Mouse (Mus musculus) lung, embryonic 16.5 days (tissue): ENCODE measurements around the gene Creb5. TPM values are rescaled to one million over a fixed set of nuclear protein-coding genes. Genes with fewer than 3 reads are reported as not detected.
A peak's percentile ranks its signal among the peaks of the same experiment; 100 is the strongest.

ENCODE experiments used
- ATAC-seq: fragments of 200-750 bp; cut with Nextera tagmentation; 2 replicates; pipeline ENCODE4 v1.8.0; 2017; ENCODE audit warnings: low read depth, mild to moderate bottlenecking, moderate library complexity
- H3K27ac ChIP-seq: fragments of 300-500 bp; sonication (generic); 2 replicates; pipeline ENCODE4 v1.5.1; 2014; ENCODE audit warnings: mild to moderate bottlenecking, control low read depth, low read length
- H3K27me3 ChIP-seq: fragments of 300-500 bp; sonication (generic); 2 replicates; pipeline ENCODE4 v1.6.1; 2014; ENCODE audit warnings: low read depth, low read length, mixed read lengths; ENCODE audit not compliant: control insufficient read depth, insufficient read depth
- H3K36me3 ChIP-seq: fragments of 300-500 bp; sonication (generic); 2 replicates; pipeline ENCODE4 v1.6.1; 2014; ENCODE audit warnings: low read length; ENCODE audit not compliant: control insufficient read depth, insufficient read depth
- H3K4me1 ChIP-seq: fragments of 300-500 bp; sonication (generic); replicated peaks from 2 replicates; pipeline ENCODE4 v1.6.1; 2014; ENCODE audit warnings: low read length, mixed read lengths; ENCODE audit not compliant: control insufficient read depth, insufficient read depth
- H3K4me2 ChIP-seq: fragments of 300-500 bp; sonication (generic); 2 replicates; pipeline ENCODE4 v1.6.1; 2014; ENCODE audit warnings: low read depth, low read length, control low read depth
- H3K4me3 ChIP-seq: fragments of 300-500 bp; sonication (generic); 2 replicates; pipeline ENCODE4 v1.5.1; 2014; ENCODE audit warnings: mild to moderate bottlenecking, low read length, control low read depth
- H3K9ac ChIP-seq: fragments of 300-500 bp; sonication (generic); 2 replicates; pipeline ENCODE4 v1.6.1; 2014; ENCODE audit warnings: low read length, control low read depth
- H3K9me3 ChIP-seq: fragments of 300-500 bp; sonication (generic); 2 replicates; pipeline ENCODE4 v1.6.1; 2016; ENCODE audit warnings: low read length; ENCODE audit not compliant: control insufficient read depth
- WGBS: fragments of 180-500 bp; shearing (Covaris S2); extraction: QIAGEN DNeasy Blood & Tissue Kit; methylation state at CpG from one replicate; pipeline ENCODE4 v1.1.7; 2014; 5-methylcytosine and 5-hydroxymethylcytosine counted together
- polyA plus RNA-seq: library from polyadenylated mRNA; unstranded; fragments of >200 nt; fragmentation: Nextera tagmentation; extraction: Ambion mirVana; gene quantifications from 2 replicates; pipeline ENCODE4 v1.2.1, GENCODE M21; 2015

Gene Creb5
- polyA plus RNA-seq, 1 experiment from 2014 or later = 5.8 TPM

- Histone ChIP-seq H3K4me3 (no peak overlapping the region), H3K27me3 (no peaks in the 10 kb centered on the region), H3K9ac (no peak overlapping the region), H3K4me1 (no peaks in the 10 kb centered on the region), H3K27ac (no peak overlapping the region), H3K4me2 (no peak overlapping the region), H3K36me3 (no peaks in the 10 kb centered on the region), H3K9me3 (no peaks in the 10 kb centered on the region)
- no peak for ATAC-seq
- WGBS = 75% methylated on average over 5 of the region's 5 CpGs
Observed at GRCm38 (mm10) chr6:53592230-53592629, 305.2 kb downstream of the Creb5 start.

GRCm38 (mm10) chr6:53593603-53594002, 306.5 kb downstream of the Creb5 start:
- Histone ChIP-seq H3K27me3 (no peaks in the 10 kb centered on the region), H3K4me3 (no peak overlapping the region), H3K36me3 (no peaks in the 10 kb centered on the region), H3K9ac (no peak overlapping the region), H3K9me3 (no peaks in the 10 kb centered on the region), H3K27ac (no peak overlapping the region), H3K4me1 (no peaks in the 10 kb centered on the region), H3K4me2 (no peak overlapping the region)
- 34% methylated on average over 4 of the region's 4 CpGs for WGBS
- ATAC-seq = no peak

GRCm38 (mm10) chr6:53594316-53594715, 307.2 kb downstream of the Creb5 start:
- Histone ChIP-seq H3K27ac (no peak overlapping the region), H3K27me3 (no peaks in the 10 kb centered on the region), H3K4me2 (no peak overlapping the region), H3K4me1 (no peaks in the 10 kb centered on the region), H3K4me3 (no peak overlapping the region), H3K36me3 (no peaks in the 10 kb centered on the region), H3K9me3 (no peaks in the 10 kb centered on the region), H3K9ac (no peak overlapping the region)
- ATAC-seq = no peak
- 81% methylated on average over 4 of the region's 4 CpGs for WGBS

DNA sequence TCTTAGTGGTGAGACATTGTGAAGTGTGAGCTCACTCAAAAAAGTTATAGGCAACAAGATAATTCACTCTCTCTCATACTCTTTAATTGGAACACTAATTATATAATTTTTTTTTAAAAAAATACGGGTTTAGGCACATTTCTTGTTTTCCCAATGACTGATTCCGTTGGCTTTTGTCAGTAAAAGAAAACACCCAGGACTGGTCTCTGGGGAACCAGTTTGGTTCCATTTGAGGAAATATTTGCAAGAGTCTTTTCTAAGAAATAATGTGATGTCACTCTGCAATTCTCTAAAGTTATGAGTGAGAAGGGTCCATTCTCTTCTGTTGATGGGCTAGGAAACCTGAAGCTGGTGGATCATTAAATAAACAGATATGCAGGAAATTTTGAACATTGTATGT, 309.3 kb downstream of the Creb5 start:
- H3K27me3 ChIP-seq = no peaks in the 10 kb centered on the region
- H3K27ac ChIP-seq = no peak overlapping the region
- H3K36me3 ChIP-seq = no peaks in the 10 kb centered on the region
- H3K4me1 ChIP-seq = no peaks in the 10 kb centered on the region
- H3K4me3 ChIP-seq = no peak overlapping the region
- H3K9me3 ChIP-seq = no peaks in the 10 kb centered on the region
- no peak overlapping the region for H3K9ac ChIP-seq
- ATAC-seq = no peak
- 82% methylated on average over 2 of the region's 2 CpGs for WGBS
- no peak overlapping the region for H3K4me2 ChIP-seq

DNA sequence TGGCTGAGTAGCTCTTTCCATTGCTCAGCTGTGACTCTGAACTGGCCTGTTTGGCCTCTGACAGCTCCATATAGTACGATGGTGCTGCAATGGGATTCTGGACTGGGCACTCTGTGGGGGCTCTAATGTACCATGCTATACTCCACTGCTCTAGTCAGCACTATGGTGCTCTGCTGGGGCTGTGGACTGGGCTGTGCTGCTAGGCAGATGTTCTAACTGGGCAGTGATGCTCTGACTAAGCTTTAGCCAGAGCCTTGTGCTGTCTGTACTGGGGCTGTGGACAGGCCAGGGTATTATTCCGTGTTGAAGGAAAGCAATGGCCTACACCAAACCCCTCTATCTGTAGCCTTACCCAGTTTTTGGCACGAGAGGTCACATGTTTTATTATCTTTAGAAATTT, 316.0 kb downstream of the Creb5 start:
- no peak overlapping the region for H3K27ac ChIP-seq
- H3K4me3 ChIP-seq = no peak overlapping the region
- 79% methylated on average over 3 of the region's 3 CpGs for WGBS
- H3K4me1 ChIP-seq = peaks cover 6% of the 10 kb centered on the region; the same call in 1 of the 2 replicates
- H3K27me3 ChIP-seq = no peaks in the 10 kb centered on the region
- H3K4me2 ChIP-seq = no peak overlapping the region
- 0 out of 2 replicates have a peak, but pooled peaks have one; percentile 23 for ATAC-seq
- H3K9me3 ChIP-seq = no peaks in the 10 kb centered on the region
- H3K9ac ChIP-seq = no peak overlapping the region
- H3K36me3 ChIP-seq = no peaks in the 10 kb centered on the region

GRCm38 (mm10) chr6:53603695-53604094, 316.6 kb downstream of the Creb5 start:
- WGBS = 61% methylated on average over 5 of the region's 5 CpGs
- no peak overlapping the region for H3K4me3 ChIP-seq
- H3K36me3 ChIP-seq = no peaks in the 10 kb centered on the region
- no peak overlapping the region for H3K9ac ChIP-seq
- no peak overlapping the region for H3K27ac ChIP-seq
- no peak overlapping the region for H3K4me2 ChIP-seq
- ATAC-seq = peak; percentile 69; the same call in 1 of the 2 replicates
- no peaks in the 10 kb centered on the region for H3K27me3 ChIP-seq
- peaks cover 7% of the 10 kb centered on the region for H3K4me1 ChIP-seq
- H3K9me3 ChIP-seq = no peaks in the 10 kb centered on the region

DNA sequence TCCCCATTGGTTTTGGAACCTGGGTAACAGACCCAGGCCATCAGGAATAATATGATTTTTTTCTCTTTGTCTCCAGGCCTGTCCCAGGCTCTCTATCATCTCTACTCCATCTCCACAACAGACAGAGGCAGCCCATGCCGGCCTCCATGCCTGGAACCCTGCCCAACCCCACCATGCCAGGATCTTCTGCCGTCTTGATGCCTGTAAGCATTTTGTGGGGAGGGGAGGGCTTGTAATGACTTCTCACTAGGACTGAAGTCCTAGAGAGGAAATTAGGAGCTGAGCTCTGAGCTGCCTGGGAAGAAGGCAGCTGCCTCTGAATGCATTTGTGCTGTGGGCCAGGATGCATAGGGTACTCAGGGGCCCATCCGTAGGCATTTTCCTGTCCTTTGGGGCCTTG, 317.3 kb downstream of the Creb5 start:
- no peak for ATAC-seq
- H3K4me1 ChIP-seq = peaks cover 9% of the 10 kb centered on the region

DNA sequence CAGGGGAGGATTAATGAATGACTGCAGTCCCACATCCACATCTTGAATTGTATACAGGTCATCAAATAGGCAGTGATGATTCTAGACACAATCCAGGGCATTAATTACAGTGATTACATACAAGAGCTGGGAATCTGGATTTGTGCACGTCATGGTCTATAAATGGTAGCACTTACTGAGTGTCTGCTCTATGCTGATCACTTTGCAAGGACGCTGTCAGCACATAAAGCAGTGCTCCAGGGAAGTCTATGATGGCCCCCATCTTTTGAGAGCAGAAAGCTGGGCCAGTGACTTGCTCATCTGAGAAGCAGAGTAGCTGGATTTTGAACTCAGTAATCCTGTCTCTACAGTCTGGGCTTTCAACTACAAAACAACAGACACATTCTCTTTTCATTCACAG, 318.1 kb downstream of the Creb5 start:
- WGBS = 88% methylated on average over 2 of the region's 2 CpGs
- H3K36me3 ChIP-seq = no peaks in the 10 kb centered on the region
- ATAC-seq = no peak
- H3K27me3 ChIP-seq = no peaks in the 10 kb centered on the region
- no peak overlapping the region for H3K9ac ChIP-seq
- H3K4me1 ChIP-seq = peaks cover 9% of the 10 kb centered on the region
- H3K27ac ChIP-seq = no peak overlapping the region
- no peak overlapping the region for H3K4me3 ChIP-seq
- H3K4me2 ChIP-seq = no peak overlapping the region
- H3K9me3 ChIP-seq = no peaks in the 10 kb centered on the region

More for the DNA sequence above, 317.3 kb downstream of the Creb5 start:
- no peak overlapping the region for H3K9ac ChIP-seq
- H3K27ac ChIP-seq = no peak overlapping the region
- no peaks in the 10 kb centered on the region for H3K27me3 ChIP-seq
- H3K4me2 ChIP-seq = no peak overlapping the region
- H3K36me3 ChIP-seq = no peaks in the 10 kb centered on the region
- H3K9me3 ChIP-seq = no peaks in the 10 kb centered on the region
- 45% methylated on average over 3 of the region's 3 CpGs for WGBS
- H3K4me3 ChIP-seq = no peak overlapping the region

DNA sequence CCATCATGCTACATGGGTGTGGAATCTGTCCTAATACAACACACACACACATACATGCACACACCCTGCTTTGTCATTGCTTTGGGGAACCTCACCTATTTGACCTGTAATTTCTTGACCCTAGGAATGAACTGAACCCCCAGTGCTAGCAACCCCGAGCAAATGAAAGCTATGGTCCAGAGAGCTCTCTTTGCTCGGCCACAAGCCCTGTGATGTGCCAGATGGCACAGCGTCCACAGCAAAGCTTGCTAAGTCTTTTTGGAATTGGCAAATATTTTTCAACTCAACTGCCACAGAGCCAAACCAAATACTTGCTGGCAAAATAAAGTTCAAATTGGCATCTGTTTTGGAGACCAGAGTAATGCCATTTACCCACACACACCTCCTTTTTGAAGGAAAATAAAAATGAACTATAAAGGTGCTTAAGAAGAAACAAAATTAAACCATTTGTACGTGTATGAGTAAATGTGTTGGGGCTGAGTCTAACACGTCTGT, 324.4 kb downstream of the Creb5 start:
- no peak overlapping the region for H3K27ac ChIP-seq
- H3K27me3 ChIP-seq = no peaks in the 10 kb centered on the region
- H3K4me2 ChIP-seq = no peak overlapping the region
- no peak overlapping the region for H3K4me3 ChIP-seq
- no peak overlapping the region for H3K9ac ChIP-seq
- H3K9me3 ChIP-seq = no peaks in the 10 kb centered on the region
- H3K36me3 ChIP-seq = no peaks in the 10 kb centered on the region
- ATAC-seq = no peak
- WGBS = 81% methylated on average over 5 of the region's 5 CpGs
- peaks cover 8% of the 10 kb centered on the region for H3K4me1 ChIP-seq

GRCm38 (mm10) chr6:53612681-53613080, 325.6 kb downstream of the Creb5 start:
- Histone ChIP-seq H3K4me1 (peaks cover 8% of the 10 kb centered on the region), H3K4me3 (no peak overlapping the region), H3K9ac (no peak overlapping the region), H3K36me3 (no peaks in the 10 kb centered on the region), H3K4me2 (no peak overlapping the region), H3K9me3 (no peaks in the 10 kb centered on the region), H3K27me3 (no peaks in the 10 kb centered on the region), H3K27ac (no peak overlapping the region)
- no peak for ATAC-seq
- 42% methylated on average over 6 of the region's 6 CpGs for WGBS
